Mouse (Mus musculus) kidney, adult 9 months (tissue): ENCODE measurements around the gene Wnt16.
"Not testable (repeated sequence)": the region's sequence is repeated elsewhere in the genome, so short reads cannot be mapped to it uniquely, and the experiment has no call there.

Experiments
- DNase-seq: peaks from one replicate; pipeline ENCODE4 v3.0.0; 2022

The Wnt16 gene

GRCm38 (mm10) chr6:22288004-22288736, at the start of gene Wnt16:
TSS of gene Wnt16 (plus strand) at chr6:22288227.
- peak; percentile 7 for DNase-seq

- no peak for DNase-seq
These were observed 44.7 kb upstream of the Wnt16 start for GRCm38 (mm10) chr6:22243321-22243720.

- DNase-seq = no peak
These were observed 41.3 kb upstream of the Wnt16 start for GRCm38 (mm10) chr6:22246696-22247095.

- no peak for DNase-seq
These were observed 29.2 kb upstream of the Wnt16 start for GRCm38 (mm10) chr6:22258784-22259183.

GRCm38 (mm10) chr6:22262519-22262918, 25.5 kb upstream of the Wnt16 start:
- no peak for DNase-seq

GRCm38 (mm10) chr6:22264094-22264493, 23.9 kb upstream of the Wnt16 start:
- not testable (repeated sequence) for DNase-seq

GRCm38 (mm10) chr6:22266018-22266417, 22.0 kb upstream of the Wnt16 start:
- no peak for DNase-seq

- DNase-seq = no peak
These were observed 20.0 kb upstream of the Wnt16 start for GRCm38 (mm10) chr6:22267807-22268667.

- DNase-seq = no peak
These were observed 19.4 kb upstream of the Wnt16 start for GRCm38 (mm10) chr6:22268677-22269076.

GRCm38 (mm10) chr6:22269840-22270521, 18.0 kb upstream of the Wnt16 start:
- DNase-seq = no peak

GRCm38 (mm10) chr6:22277941-22278340, 10.1 kb upstream of the Wnt16 start:
- DNase-seq = no peak

GRCm38 (mm10) chr6:22280217-22280861, 7.7 kb upstream of the Wnt16 start:
- DNase-seq = peak; percentile 38

- DNase-seq = no peak
These were observed 5.6 kb upstream of the Wnt16 start for GRCm38 (mm10) chr6:22282405-22282804.

GRCm38 (mm10) chr6:22288737-22289460, 872 bp downstream of the Wnt16 start:
- no peak for DNase-seq

- DNase-seq = no peak
These were observed 1.5 kb downstream of the Wnt16 start for GRCm38 (mm10) chr6:22289461-22290021.

GRCm38 (mm10) chr6:22290790-22291189, 2.8 kb downstream of the Wnt16 start:
- DNase-seq = no peak

GRCm38 (mm10) chr6:22292056-22292455, 4.0 kb downstream of the Wnt16 start:
- no peak for DNase-seq

- DNase-seq = no peak
These were observed 5.9 kb downstream of the Wnt16 start for GRCm38 (mm10) chr6:22293922-22294321.

- DNase-seq = no peak
These were observed 9.0 kb downstream of the Wnt16 start for GRCm38 (mm10) chr6:22297028-22297427.

- no peak for DNase-seq
These were observed 10.0 kb downstream of the Wnt16 start for GRCm38 (mm10) chr6:22298059-22298458.

GRCm38 (mm10) chr6:22325364-22326072, 37.5 kb downstream of the Wnt16 start:
- peak; percentile 84 for DNase-seq
